Mouse (Mus musculus) limb, embryonic 12.5 days (tissue): ENCODE data around the gene Nfkbil1. TPM values are rescaled to one million over a fixed set of nuclear protein-coding genes. Genes with fewer than 3 reads are reported as not detected.

Source experiments
- ATAC-seq: fragments of 200-750 bp; cut with Nextera tagmentation; 2 replicates; pipeline ENCODE4 v1.8.0; 2017; ENCODE audit warnings: low read depth, moderate TSS enrichment; ENCODE audit not compliant: insufficient number of reproducible peaks, insufficient read depth, low FRiP score, low TSS enrichment
- H3K27ac ChIP-seq: fragments of 300-500 bp; sonication (generic); 2 replicates; pipeline ENCODE4 v1.5.1; 2016; ENCODE audit warnings: mild to moderate bottlenecking, moderate library complexity
- H3K27me3 ChIP-seq: fragments of 300-500 bp; sonication (generic); 2 replicates; pipeline ENCODE4 v1.6.1; 2016; ENCODE audit warnings: mild to moderate bottlenecking, moderate library complexity
- H3K36me3 ChIP-seq: fragments of 300-500 bp; sonication (generic); 2 replicates; pipeline ENCODE4 v1.6.1; 2016; ENCODE audit warnings: mild to moderate bottlenecking, moderate library complexity
- H3K4me1 ChIP-seq: fragments of 300-500 bp; sonication (generic); replicated peaks from 2 replicates; pipeline ENCODE4 v1.6.1; 2016
- H3K4me2 ChIP-seq: fragments of 300-500 bp; sonication (generic); 2 replicates; pipeline ENCODE4 v1.6.1; 2016; ENCODE audit warnings: mild to moderate bottlenecking, moderate library complexity
- H3K4me3 ChIP-seq: fragments of 300-500 bp; sonication (generic); replicated peaks from 2 replicates; pipeline ENCODE4 v1.5.1; 2016; ENCODE audit warnings: mild to moderate bottlenecking
- H3K9ac ChIP-seq: fragments of 300-500 bp; sonication (generic); replicated peaks from 2 replicates; pipeline ENCODE4 v1.6.1; 2016; ENCODE audit warnings: mild to moderate bottlenecking, moderate library complexity
- H3K9me3 ChIP-seq: fragments of 300-500 bp; sonication (generic); 2 replicates; pipeline ENCODE4 v1.6.1; 2016; ENCODE audit warnings: mild to moderate bottlenecking, moderate library complexity
- WGBS: fragments of 180-500 bp; shearing (Covaris S2); methylation state at CpG from one replicate; pipeline ENCODE4 v1.1.7; 2016; 5-methylcytosine and 5-hydroxymethylcytosine counted together
- polyA plus RNA-seq: library from polyadenylated mRNA; unstranded; fragments of >200 nt; fragmentation: Nextera tagmentation; extraction: Ambion mirVana; gene quantifications from 2 replicates; pipeline ENCODE4 v1.2.1, GENCODE M21; 2016

Gene Nfkbil1
- polyA plus RNA-seq, 1 experiment from 2014 or later = 13.3 TPM

GRCm38 (mm10) chr17:35262664-35263522, 27.3 kb upstream of the Nfkbil1 start, which contains the start of gene H2-D1:
TSS of gene H2-D1 (plus strand) at chr17:35262730.
- H3K4me1 ChIP-seq = peaks cover 6% of the 10 kb centered on the region
- no peak within 1 kb of the TSS for H3K27ac ChIP-seq
- no peaks in the 10 kb centered on the region for H3K9me3 ChIP-seq

GRCm38 (mm10) chr17:35261651-35262050, 26.1 kb upstream of the Nfkbil1 start:
- no peaks in the 10 kb centered on the region for H3K9me3 ChIP-seq
- peaks cover 6% of the 10 kb centered on the region for H3K4me1 ChIP-seq
- H3K36me3 ChIP-seq = no peaks in the 10 kb centered on the region
- no peak overlapping the region for H3K27ac ChIP-seq
- no peak for ATAC-seq
- WGBS = 68% methylated on average over 13 of the region's 13 CpGs
- H3K4me2 ChIP-seq = no peak overlapping the region
- H3K27me3 ChIP-seq = peaks cover 74% of the 10 kb centered on the region
- no peak overlapping the region for H3K4me3 ChIP-seq
- H3K9ac ChIP-seq = no peak overlapping the region

More at GRCm38 (mm10) chr17:35262664-35263522, 27.3 kb upstream of the Nfkbil1 start, which contains the start of gene H2-D1:
- peak within 1 kb of the TSS; percentile 69 for H3K4me3 ChIP-seq
- no peaks in the 10 kb centered on the region for H3K36me3 ChIP-seq
- H3K4me2 ChIP-seq = peak within 1 kb of the TSS; percentile 97
- peaks cover 78% of the 10 kb centered on the region for H3K27me3 ChIP-seq
- WGBS = 1% methylated on average over 73 of the region's 73 CpGs
- peak within 1 kb of the TSS; percentile 56; the same call in 1 of the 2 replicates for H3K9ac ChIP-seq
- peak; percentile 89 for ATAC-seq

- no peak for ATAC-seq
Measured at GRCm38 (mm10) chr17:35259621-35260020, 24.0 kb upstream of the Nfkbil1 start.

GRCm38 (mm10) chr17:35258492-35259478, 23.2 kb upstream of the Nfkbil1 start:
- Histone ChIP-seq H3K9ac (no peak overlapping the region), H3K27me3 (peaks cover 48% of the 10 kb centered on the region), H3K4me3 (no peak overlapping the region), H3K4me1 (peaks cover 4% of the 10 kb centered on the region), H3K27ac (no peak overlapping the region), H3K4me2 (no peak overlapping the region), H3K36me3 (peaks cover 7% of the 10 kb centered on the region), H3K9me3 (no peaks in the 10 kb centered on the region)
- no peak for ATAC-seq
- 63% methylated on average over 13 of the region's 14 CpGs for WGBS

More at GRCm38 (mm10) chr17:35259621-35260020, 24.0 kb upstream of the Nfkbil1 start:
- Histone ChIP-seq H3K9ac (no peak overlapping the region), H3K4me3 (no peak overlapping the region), H3K27me3 (peaks cover 57% of the 10 kb centered on the region), H3K4me1 (peaks cover 6% of the 10 kb centered on the region), H3K27ac (no peak overlapping the region), H3K36me3 (no peaks in the 10 kb centered on the region), H3K9me3 (no peaks in the 10 kb centered on the region), H3K4me2 (no peak overlapping the region)
- 86% methylated on average over 4 of the region's 4 CpGs for WGBS

- ATAC-seq = no peak
- Histone ChIP-seq H3K27ac (no peak overlapping the region), H3K36me3 (peaks cover 15% of the 10 kb centered on the region), H3K27me3 (peaks cover 40% of the 10 kb centered on the region), H3K4me1 (no peaks in the 10 kb centered on the region; the same call in 1 of the 2 replicates), H3K9me3 (no peaks in the 10 kb centered on the region), H3K4me2 (peak overlapping the region; percentile 35), H3K9ac (no peak overlapping the region; the same call in 1 of the 2 replicates), H3K4me3 (peak overlapping the region; percentile 17; the same call in 1 of the 2 replicates)
- 12% methylated on average over 17 of the region's 17 CpGs for WGBS
Measured at GRCm38 (mm10) chr17:35257824-35258491, 22.4 kb upstream of the Nfkbil1 start.

GRCm38 (mm10) chr17:35257378-35257777, 21.8 kb upstream of the Nfkbil1 start:
- no peak overlapping the region for H3K27ac ChIP-seq
- no peaks in the 10 kb centered on the region for H3K9me3 ChIP-seq
- peaks cover 34% of the 10 kb centered on the region for H3K27me3 ChIP-seq
- H3K36me3 ChIP-seq = peaks cover 21% of the 10 kb centered on the region
- no peaks in the 10 kb centered on the region for H3K4me1 ChIP-seq
- H3K9ac ChIP-seq = no peak overlapping the region
- no peak for ATAC-seq
- H3K4me2 ChIP-seq = no peak overlapping the region
- WGBS = 78% methylated on average over 1 of the region's 1 CpGs
- H3K4me3 ChIP-seq = no peak overlapping the region

- Histone ChIP-seq H3K4me3 (no peak overlapping the region), H3K9me3 (no peaks in the 10 kb centered on the region), H3K4me1 (no peaks in the 10 kb centered on the region), H3K9ac (no peak overlapping the region), H3K27me3 (peaks cover 18% of the 10 kb centered on the region), H3K27ac (no peak overlapping the region), H3K4me2 (no peak overlapping the region), H3K36me3 (peaks cover 36% of the 10 kb centered on the region)
- WGBS = 55% methylated on average over 4 of the region's 4 CpGs
- no peak for ATAC-seq
Measured at GRCm38 (mm10) chr17:35255704-35256103, 20.1 kb upstream of the Nfkbil1 start.

- Histone ChIP-seq H3K4me1 (no peaks in the 10 kb centered on the region), H3K4me2 (no peak overlapping the region), H3K36me3 (peaks cover 40% of the 10 kb centered on the region), H3K27me3 (peaks cover 14% of the 10 kb centered on the region), H3K27ac (no peak overlapping the region), H3K9ac (no peak overlapping the region), H3K9me3 (no peaks in the 10 kb centered on the region), H3K4me3 (no peak overlapping the region)
- ATAC-seq = no peak
- WGBS = 70% methylated on average over 3 of the region's 3 CpGs
Measured at GRCm38 (mm10) chr17:35255301-35255700, 19.7 kb upstream of the Nfkbil1 start.

GRCm38 (mm10) chr17:35254241-35255098, 18.9 kb upstream of the Nfkbil1 start:
- Histone ChIP-seq H3K4me3 (no peak overlapping the region), H3K4me2 (no peak overlapping the region), H3K27me3 (peaks cover 6% of the 10 kb centered on the region), H3K4me1 (no peaks in the 10 kb centered on the region), H3K27ac (no peak overlapping the region), H3K9ac (no peak overlapping the region), H3K9me3 (no peaks in the 10 kb centered on the region), H3K36me3 (peaks cover 49% of the 10 kb centered on the region)
- 59% methylated on average over 11 of the region's 11 CpGs for WGBS
- ATAC-seq = no peak
